Mouse (Mus musculus): ENCODE results near the gene Flad1. TPM values are rescaled to one million over a fixed set of nuclear protein-coding genes. Genes with fewer than 3 reads are reported as not detected.
A peak's percentile ranks its signal among the peaks of the same experiment; 100 is the strongest.

Flad1 gene
- polyA plus RNA-seq, 1 experiment = 39.1 TPM

GRCm38 (mm10) chr3:89392871-89393311 lies 18.8 kb downstream of the Flad1 start:
- no peaks in the 10 kb centered on the region for H3K27me3 ChIP-seq (ENCODE audit: control insufficient read depth, insufficient read depth, low read length)
- peak overlapping the region; percentile 85 for H3K4me3 ChIP-seq (ENCODE audit: extremely low read depth, insufficient read depth, insufficient read length)
- H3K36me3 ChIP-seq (ENCODE audit: control insufficient read depth, insufficient read depth, low read length) = no peaks in the 10 kb centered on the region
- H3K27ac ChIP-seq (ENCODE audit: insufficient read depth, low read length) = peak overlapping the region; percentile 88
- peak in 1 of 2 experiments; percentile 27 for DNase-seq (ENCODE audit: low read depth in 1 of 2, low spot score in 2 of 2)
- H3K4me1 ChIP-seq (ENCODE audit: control insufficient read depth, insufficient read depth, insufficient read length) = peaks cover 37% of the 10 kb centered on the region
- TF ChIP-seq CTCF (IDR thresholded peaks at IDR 0.05; ENCODE audit: extremely low read depth, insufficient read depth, insufficient read length, insufficient replicate concordance) (no peak), POLR2A (IDR thresholded peaks at IDR 0.05; ENCODE audit: low read depth, low read length) (no peak)
- under 1% methylated on average over 21 of the region's 24 CpGs for WGBS

- Histone ChIP-seq H3K36me3 (ENCODE audit: control insufficient read depth, insufficient read depth, low read length) (no peaks in the 10 kb centered on the region), H3K27ac (ENCODE audit: insufficient read depth, low read length) (peak overlapping the region; percentile 91), H3K4me3 (ENCODE audit: extremely low read depth, insufficient read depth, insufficient read length) (peak overlapping the region; percentile 85), H3K27me3 (ENCODE audit: control insufficient read depth, insufficient read depth, low read length) (no peaks in the 10 kb centered on the region), H3K4me1 (ENCODE audit: control insufficient read depth, insufficient read depth, insufficient read length) (peaks cover 40% of the 10 kb centered on the region)
- 1% methylated on average over 54 of the region's 56 CpGs for WGBS
- DNase-seq (ENCODE audit: low read depth in 1 of 2, low spot score in 2 of 2) = peak in 1 of 2 experiments; percentile 35
- TF ChIP-seq POLR2A (IDR thresholded peaks at IDR 0.05; ENCODE audit: low read depth, low read length) (no peak), CTCF (IDR thresholded peaks at IDR 0.05; ENCODE audit: extremely low read depth, insufficient read depth, insufficient read length, insufficient replicate concordance) (no peak)
These were observed 19.8 kb downstream of the Flad1 start for GRCm38 (mm10) chr3:89391663-89392511.

- TF ChIP-seq POLR2A (IDR thresholded peaks at IDR 0.05; ENCODE audit: low read depth, low read length) (no peak), CTCF (IDR thresholded peaks at IDR 0.05; ENCODE audit: extremely low read depth, insufficient read depth, insufficient read length, insufficient replicate concordance) (no peak)
- WGBS = 9% methylated on average over 19 of the region's 19 CpGs
- Histone ChIP-seq H3K36me3 (ENCODE audit: control insufficient read depth, insufficient read depth, low read length) (no peaks in the 10 kb centered on the region), H3K27ac (ENCODE audit: insufficient read depth, low read length) (peak overlapping the region; percentile 93), H3K4me1 (ENCODE audit: control insufficient read depth, insufficient read depth, insufficient read length) (peaks cover 37% of the 10 kb centered on the region), H3K4me3 (ENCODE audit: extremely low read depth, insufficient read depth, insufficient read length) (peak overlapping the region; percentile 85), H3K27me3 (ENCODE audit: control insufficient read depth, insufficient read depth, low read length) (no peaks in the 10 kb centered on the region)
- DNase-seq (ENCODE audit: low read depth in 1 of 2, low spot score in 2 of 2) = peak in 1 of 2 experiments; percentile 67
These were observed 20.7 kb downstream of the Flad1 start for GRCm38 (mm10) chr3:89390699-89391662.

- Histone ChIP-seq H3K4me3 (ENCODE audit: extremely low read depth, insufficient read depth, insufficient read length) (peak overlapping the region; percentile 41; the same call in 1 of the 2 replicates), H3K36me3 (ENCODE audit: control insufficient read depth, insufficient read depth, low read length) (no peaks in the 10 kb centered on the region), H3K27me3 (ENCODE audit: control insufficient read depth, insufficient read depth, low read length) (no peaks in the 10 kb centered on the region), H3K27ac (ENCODE audit: insufficient read depth, low read length) (peak overlapping the region; percentile 93), H3K4me1 (ENCODE audit: control insufficient read depth, insufficient read depth, insufficient read length) (peaks cover 43% of the 10 kb centered on the region)
- TF ChIP-seq POLR2A (IDR thresholded peaks at IDR 0.05; ENCODE audit: low read depth, low read length) (no peak), CTCF (IDR thresholded peaks at IDR 0.05; ENCODE audit: extremely low read depth, insufficient read depth, insufficient read length, insufficient replicate concordance) (no peak)
- 16% methylated on average over 5 of the region's 5 CpGs for WGBS
- no peak for DNase-seq (ENCODE audit: low read depth in 1 of 2, low spot score in 2 of 2)
These were observed 21.6 kb downstream of the Flad1 start for GRCm38 (mm10) chr3:89390111-89390515.

DNA sequence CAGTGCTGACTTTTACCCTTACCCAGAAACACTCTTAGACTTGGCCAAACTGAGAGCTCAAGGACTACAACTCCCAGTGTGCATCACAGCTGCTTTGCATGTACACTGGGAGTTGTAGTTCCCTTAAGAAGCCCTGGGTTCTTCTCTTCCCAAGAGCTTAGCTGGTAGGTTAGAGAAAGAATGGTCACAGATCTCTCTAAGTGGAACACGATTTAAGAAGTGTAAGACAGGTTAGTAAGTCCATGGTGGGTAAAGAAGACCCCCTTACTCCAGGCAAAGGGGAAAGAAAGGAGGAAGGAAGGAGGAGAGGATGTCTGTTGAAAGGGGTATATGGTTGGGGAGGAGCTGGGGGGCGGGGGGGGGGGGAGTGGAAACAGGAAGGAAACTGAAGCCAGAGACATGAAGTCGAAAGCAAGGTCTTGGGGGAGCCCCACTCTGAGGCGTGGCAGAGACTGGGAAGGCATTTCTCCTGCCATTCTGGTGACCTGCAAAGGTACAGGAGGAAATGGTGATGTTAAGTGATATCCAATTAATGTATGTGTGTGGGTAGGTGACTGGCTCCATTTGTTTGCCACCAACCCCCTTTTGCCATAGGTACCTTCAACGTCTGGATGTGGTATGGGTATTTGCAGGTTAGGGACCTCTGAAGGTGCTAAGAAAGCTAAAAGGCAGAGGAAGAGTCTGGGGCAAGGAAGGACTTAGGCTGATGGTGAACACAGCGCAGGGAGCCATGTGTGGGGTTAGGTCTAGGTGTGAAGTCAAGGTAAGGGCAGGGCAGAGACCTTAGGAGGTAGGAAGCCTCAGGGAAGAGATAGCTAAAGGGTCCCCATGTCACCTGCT lies 22.5 kb downstream of the Flad1 start:
- Histone ChIP-seq H3K36me3 (ENCODE audit: control insufficient read depth, insufficient read depth, low read length) (no peaks in the 10 kb centered on the region), H3K4me3 (ENCODE audit: extremely low read depth, insufficient read depth, insufficient read length) (peak overlapping the region; percentile 15; the same call in 1 of the 2 replicates), H3K27ac (ENCODE audit: insufficient read depth, low read length) (peak overlapping the region; percentile 93), H3K4me1 (ENCODE audit: control insufficient read depth, insufficient read depth, insufficient read length) (peaks cover 48% of the 10 kb centered on the region), H3K27me3 (ENCODE audit: control insufficient read depth, insufficient read depth, low read length) (no peaks in the 10 kb centered on the region)
- DNase-seq (ENCODE audit: low read depth in 1 of 2, low spot score in 2 of 2) = peak; percentile 62 to 63
- TF ChIP-seq CTCF (IDR thresholded peaks at IDR 0.05; ENCODE audit: extremely low read depth, insufficient read depth, insufficient read length, insufficient replicate concordance) (no peak), POLR2A (IDR thresholded peaks at IDR 0.05; ENCODE audit: low read depth, low read length) (no peak; the same call in 1 of the 2 replicates)
- WGBS = 18% methylated on average over 6 of the region's 6 CpGs
